Mouse (Mus musculus): ENCODE data around the gene Fitm2.

The Fitm2 gene

GRCm38 (mm10) chr2:163472466-163472851 is at the start of gene Fitm2:
Gene Fitm2 (minus strand): TSS chr2:163472629.
- DNase-seq (ENCODE audit: low read depth, low spot score): peak; percentile 98

- no peak for DNase-seq (ENCODE audit: low read depth, low spot score)
Measured at GRCm38 (mm10) chr2:163506300-163507004, 34.0 kb upstream of the Fitm2 start, which contains the start of gene Hnf4a. Gene Hnf4a (plus strand): TSS chr2:163506808.

- no peak for DNase-seq (ENCODE audit: low read depth, low spot score)
Measured at GRCm38 (mm10) chr2:163503191-163503590, 30.8 kb upstream of the Fitm2 start.

- DNase-seq (ENCODE audit: low read depth, low spot score): peak; percentile 19
Measured at GRCm38 (mm10) chr2:163502219-163502618, 29.8 kb upstream of the Fitm2 start.

- DNase-seq (ENCODE audit: low read depth, low spot score): no peak
Measured at GRCm38 (mm10) chr2:163494456-163494855, 22.0 kb upstream of the Fitm2 start.

GRCm38 (mm10) chr2:163493976-163494375 is 21.5 kb upstream of the Fitm2 start:
- no peak for DNase-seq (ENCODE audit: low read depth, low spot score)

- DNase-seq (ENCODE audit: low read depth, low spot score): no peak
Measured at GRCm38 (mm10) chr2:163493031-163493430, 20.6 kb upstream of the Fitm2 start.

- no peak for DNase-seq (ENCODE audit: low read depth, low spot score)
Measured at GRCm38 (mm10) chr2:163492018-163492417, 19.6 kb upstream of the Fitm2 start, which contains the start of gene R3hdml. Gene R3hdml (plus strand): TSS chr2:163492318.

GRCm38 (mm10) chr2:163491351-163491750 is 18.9 kb upstream of the Fitm2 start:
- DNase-seq (ENCODE audit: low read depth, low spot score): no peak

GRCm38 (mm10) chr2:163490656-163491055 is 18.2 kb upstream of the Fitm2 start:
- no peak for DNase-seq (ENCODE audit: low read depth, low spot score)

GRCm38 (mm10) chr2:163489725-163490291 is 17.4 kb upstream of the Fitm2 start:
- no peak for DNase-seq (ENCODE audit: low read depth, low spot score)

- no peak for DNase-seq (ENCODE audit: low read depth, low spot score)
Measured at GRCm38 (mm10) chr2:163487360-163487759, 14.9 kb upstream of the Fitm2 start.

- no peak for DNase-seq (ENCODE audit: low read depth, low spot score)
Measured at GRCm38 (mm10) chr2:163481539-163482029, 9.2 kb upstream of the Fitm2 start.

- DNase-seq (ENCODE audit: low read depth, low spot score): no peak
Measured at GRCm38 (mm10) chr2:163480191-163480825, 7.9 kb upstream of the Fitm2 start.

- peak; percentile 53 for DNase-seq (ENCODE audit: low read depth, low spot score)
Measured at GRCm38 (mm10) chr2:163471710-163472465, 541 bp downstream of the Fitm2 start.

GRCm38 (mm10) chr2:163471136-163471535 is 1.3 kb downstream of the Fitm2 start:
- DNase-seq (ENCODE audit: low read depth, low spot score): peak; percentile 40

GRCm38 (mm10) chr2:163469711-163470110 is 2.7 kb downstream of the Fitm2 start:
- DNase-seq (ENCODE audit: low read depth, low spot score): no peak

GRCm38 (mm10) chr2:163468866-163469265 is 3.6 kb downstream of the Fitm2 start:
- DNase-seq (ENCODE audit: low read depth, low spot score): no peak

- no peak for DNase-seq (ENCODE audit: low read depth, low spot score)
Measured at GRCm38 (mm10) chr2:163467585-163467984, 4.8 kb downstream of the Fitm2 start.

GRCm38 (mm10) chr2:163466771-163467170 is 5.7 kb downstream of the Fitm2 start:
- no peak for DNase-seq (ENCODE audit: low read depth, low spot score)

- DNase-seq (ENCODE audit: low read depth, low spot score): peak; percentile 63
Measured at GRCm38 (mm10) chr2:163464562-163464961, 7.9 kb downstream of the Fitm2 start.

GRCm38 (mm10) chr2:163463998-163464397 is 8.4 kb downstream of the Fitm2 start:
- DNase-seq (ENCODE audit: low read depth, low spot score): peak; percentile 52
